In genomic region chr8:108552518-108552917, GRCm38 (mm10) we compare ENCODE assay signal across 12 mouse cellular contexts.
A peak's percentile ranks its signal among the peaks of the same experiment; 100 is the strongest.
DNase-seq lines count a peak whose midpoint lies in the region; ATAC-seq and TF ChIP-seq lines count a peak whose summit lies in the region.
"Had no signal": no experiment of that assay in that cellular context is flagged by ENCODE, and none has a peak within 500 bp of the region (broad histone marks: within the 10 kb centered on the region; RNA-seq: fewer than 3 reads in every experiment).

No protein-coding gene starts in this region.

- WGBS in kidney, postnatal 0 days, result 57% methylated on average over 8 of the region's 8 CpGs
- WGBS in kidney, adult 2 months, result 63% methylated on average over 8 of the region's 8 CpGs
- 53% methylated on average over 8 of the region's 8 CpGs for WGBS in embryonic facial prominence, embryonic 12.5 days
- WGBS in limb, embryonic 15.5 days, result 31% methylated on average over 8 of the region's 8 CpGs
- WGBS in hindbrain, embryonic 16.5 days, result 62% methylated on average over 8 of the region's 8 CpGs

- no peak overlapping the region for H3K9ac ChIP-seq in kidney, postnatal 0 days (ENCODE audit: low read depth, low read length)
- no peak overlapping the region for H3K9ac ChIP-seq in embryonic facial prominence, embryonic 12.5 days
- H3K9ac ChIP-seq in limb, embryonic 15.5 days, result no peak overlapping the region
- H3K9ac ChIP-seq in hindbrain, embryonic 16.5 days (ENCODE audit: low read depth, low read length), result no peak overlapping the region
- H3K9ac ChIP-seq: heart, embryonic 12.5 days had no signal

- DNase-seq in kidney, postnatal 0 days (ENCODE audit: low spot score), result peak; percentile 7
- no peak for DNase-seq in kidney, adult 2 months
- peak; percentile 64 for DNase-seq in brain, embryonic 14.5 days (ENCODE audit: low read depth)
- no peak for DNase-seq in frontal cortex, postnatal 25 days (ENCODE audit: low spot score in 2 of 2)
- no peak for DNase-seq in cerebellum, adult 8-10 months
- DNase-seq: cerebellum, adult 2 months had no signal

- H3K4me2 ChIP-seq in kidney, postnatal 0 days (ENCODE audit: low read length), result no peak overlapping the region
- H3K4me2 ChIP-seq in embryonic facial prominence, embryonic 12.5 days (replicated peaks), result no peak overlapping the region
- peak overlapping the region; percentile 5; the same call in 1 of the 2 replicates for H3K4me2 ChIP-seq in limb, embryonic 15.5 days
- H3K4me2 ChIP-seq in hindbrain, embryonic 16.5 days (ENCODE audit: low read length), result no peak overlapping the region
- H3K4me2 ChIP-seq: heart, embryonic 12.5 days; liver, embryonic 11.5 days had no signal

- no peak overlapping the region for H3K27ac ChIP-seq in kidney, postnatal 0 days
- no peak overlapping the region for H3K27ac ChIP-seq in kidney, adult 2 months (ENCODE audit: insufficient read depth, low read depth, low read length)
- H3K27ac ChIP-seq in embryonic facial prominence, embryonic 12.5 days, result peak overlapping the region; percentile 58
- peak overlapping the region; percentile 54; the same call in 1 of the 2 replicates for H3K27ac ChIP-seq in limb, embryonic 15.5 days
- H3K27ac ChIP-seq in hindbrain, embryonic 16.5 days (ENCODE audit: low read depth, low read length), result no peak overlapping the region
- H3K27ac ChIP-seq: macrophage had no signal

- ATAC-seq in kidney, postnatal 0 days (replicated peaks; ENCODE audit: low FRiP score, low read depth), result no peak
- no peak for ATAC-seq in embryonic facial prominence, embryonic 12.5 days (ENCODE audit: insufficient number of reproducible peaks, insufficient read depth, low FRiP score, low TSS enrichment)
- ATAC-seq in limb, embryonic 15.5 days (ENCODE audit: insufficient number of reproducible peaks, low FRiP score, low TSS enrichment, low read depth), result no peak
- no peak for ATAC-seq in hindbrain, embryonic 16.5 days

- no peaks in the 10 kb centered on the region for H3K9me3 ChIP-seq in kidney, postnatal 0 days (replicated peaks; ENCODE audit: low read length)
- no peaks in the 10 kb centered on the region for H3K9me3 ChIP-seq in embryonic facial prominence, embryonic 12.5 days
- H3K9me3 ChIP-seq in limb, embryonic 15.5 days, result no peaks in the 10 kb centered on the region
- H3K9me3 ChIP-seq in hindbrain, embryonic 16.5 days (ENCODE audit: control insufficient read depth, low read length), result no peaks in the 10 kb centered on the region; the same call in 1 of the 2 replicates
- H3K9me3 ChIP-seq: heart, embryonic 12.5 days had no signal

- H3K36me3 ChIP-seq in kidney, postnatal 0 days (ENCODE audit: insufficient read depth, low read length), result no peaks in the 10 kb centered on the region
- H3K36me3 ChIP-seq in kidney, adult 2 months (ENCODE audit: control insufficient read depth, insufficient read depth, low read length), result no peaks in the 10 kb centered on the region
- no peaks in the 10 kb centered on the region for H3K36me3 ChIP-seq in embryonic facial prominence, embryonic 12.5 days
- no peaks in the 10 kb centered on the region for H3K36me3 ChIP-seq in limb, embryonic 15.5 days
- no peaks in the 10 kb centered on the region for H3K36me3 ChIP-seq in hindbrain, embryonic 16.5 days (ENCODE audit: control insufficient read depth, insufficient read depth, low read length)
- H3K36me3 ChIP-seq: heart, embryonic 12.5 days had no signal

- TF ChIP-seq CTCF in kidney, postnatal 0 days (IDR thresholded peaks at IDR 0.05; ENCODE audit: low read depth), result no peak
- no peak for TF ChIP-seq CTCF in kidney, adult 2 months (conservative IDR thresholded peaks at IDR 0.05; ENCODE audit: insufficient read depth, insufficient read length, low read depth, low read length)
- TF ChIP-seq CTCF in brain, embryonic 14.5 days (IDR thresholded peaks at IDR 0.05; ENCODE audit: borderline replicate concordance, extremely low read depth, insufficient read depth, insufficient read length), result no peak

- TF ChIP-seq POLR2A in kidney, adult 2 months (IDR thresholded peaks at IDR 0.05; ENCODE audit: low read depth, low read length), result no peak
- TF ChIP-seq POLR2A in brain, embryonic 14.5 days (IDR thresholded peaks at IDR 0.05; ENCODE audit: borderline replicate concordance, extremely low read depth, insufficient read depth, insufficient read length, poor library complexity, severe bottlenecking), result no peak

- H3K4me1 ChIP-seq in kidney, postnatal 0 days (replicated peaks; ENCODE audit: insufficient read depth, low read length), result no peaks in the 10 kb centered on the region
- H3K4me1 ChIP-seq in kidney, adult 2 months (ENCODE audit: control insufficient read depth, insufficient read depth, low read length), result no peaks in the 10 kb centered on the region
- H3K4me1 ChIP-seq in embryonic facial prominence, embryonic 12.5 days, result peaks cover 12% of the 10 kb centered on the region
- peaks cover 21% of the 10 kb centered on the region for H3K4me1 ChIP-seq in limb, embryonic 15.5 days
- no peaks in the 10 kb centered on the region for H3K4me1 ChIP-seq in hindbrain, embryonic 16.5 days (ENCODE audit: control insufficient read depth, insufficient read depth, low read depth, low read length)
- H3K4me1 ChIP-seq: heart, embryonic 12.5 days had no signal

- H3K4me3 ChIP-seq in kidney, postnatal 0 days (replicated peaks; ENCODE audit: low read depth, low read length), result no peak overlapping the region
- no peak overlapping the region for H3K4me3 ChIP-seq in kidney, adult 2 months (ENCODE audit: insufficient read depth, low read depth, low read length)
- H3K4me3 ChIP-seq in embryonic facial prominence, embryonic 12.5 days, result no peak overlapping the region
- H3K4me3 ChIP-seq in limb, embryonic 15.5 days, result no peak overlapping the region
- no peak overlapping the region for H3K4me3 ChIP-seq in hindbrain, embryonic 16.5 days (ENCODE audit: low read length)
- H3K4me3 ChIP-seq: heart, embryonic 12.5 days had no signal

- no peaks in the 10 kb centered on the region for H3K27me3 ChIP-seq in kidney, postnatal 0 days (ENCODE audit: insufficient read depth, low read length)
- no peaks in the 10 kb centered on the region for H3K27me3 ChIP-seq in kidney, adult 2 months (replicated peaks; ENCODE audit: control insufficient read depth, insufficient read depth, low read length)
- no peaks in the 10 kb centered on the region for H3K27me3 ChIP-seq in embryonic facial prominence, embryonic 12.5 days
- no peaks in the 10 kb centered on the region for H3K27me3 ChIP-seq in limb, embryonic 15.5 days
- H3K27me3 ChIP-seq in hindbrain, embryonic 16.5 days (replicated peaks; ENCODE audit: control insufficient read depth, insufficient read depth, low read length), result no peaks in the 10 kb centered on the region
- H3K27me3 ChIP-seq: heart, embryonic 12.5 days had no signal

Comparison
In these comparisons a context has a peak if more than half of its experiments do, and no peak if none do; other contexts are left out.
1. DNase-seq: peak in kidney, postnatal 0 days (single experiment) and brain, embryonic 14.5 days (single experiment); none in kidney, adult 2 months (single experiment), frontal cortex, postnatal 25 days (0 of 2) and cerebellum, adult 8-10 months (single experiment).
2. H3K27ac ChIP-seq: peak in embryonic facial prominence, embryonic 12.5 days (single experiment) and limb, embryonic 15.5 days (single experiment); none in kidney, postnatal 0 days (single experiment), kidney, adult 2 months (single experiment) and hindbrain, embryonic 16.5 days (single experiment).